Mouse (Mus musculus): Measurements from ENCODE around the gene Gabpb1. TPM values are rescaled to one million over a fixed set of nuclear protein-coding genes. Genes with fewer than 3 reads are reported as not detected.

Gene Gabpb1
- polyA plus RNA-seq (2012; rRNA removed; ENCODE audit: low replicate concordance) = 1.7 and 2.0 TPM in 2 replicates

DNA sequence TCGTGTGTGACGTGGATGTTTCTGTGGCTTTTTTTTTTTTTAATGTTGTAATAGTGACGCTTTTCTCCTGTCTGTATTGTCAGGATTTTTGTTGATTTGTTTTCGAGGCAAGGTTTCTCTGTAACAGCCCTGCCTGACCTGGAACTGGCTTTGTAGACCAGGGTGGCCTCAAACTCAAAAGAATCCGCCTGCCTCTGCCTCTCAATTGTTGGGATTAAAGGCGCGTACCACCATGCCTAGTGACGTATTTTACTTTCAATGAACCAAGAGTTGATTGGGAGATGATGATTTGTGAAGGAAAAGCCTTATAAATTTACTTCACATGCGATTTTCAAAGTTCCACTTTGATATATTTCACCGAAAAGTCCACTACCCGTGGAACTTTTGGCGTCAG lies at the start of gene Gabpb1:
TSS of gene Gabpb1 (minus strand) at position 216 of the 394 bp plus-strand sequence.

GRCm38 (mm10) chr2:126706759-126707437 lies 30.8 kb upstream of the Gabpb1 start, which contains the start of gene Usp8:
TSS of gene Usp8 (plus strand) at chr2:126707328.

DNA sequence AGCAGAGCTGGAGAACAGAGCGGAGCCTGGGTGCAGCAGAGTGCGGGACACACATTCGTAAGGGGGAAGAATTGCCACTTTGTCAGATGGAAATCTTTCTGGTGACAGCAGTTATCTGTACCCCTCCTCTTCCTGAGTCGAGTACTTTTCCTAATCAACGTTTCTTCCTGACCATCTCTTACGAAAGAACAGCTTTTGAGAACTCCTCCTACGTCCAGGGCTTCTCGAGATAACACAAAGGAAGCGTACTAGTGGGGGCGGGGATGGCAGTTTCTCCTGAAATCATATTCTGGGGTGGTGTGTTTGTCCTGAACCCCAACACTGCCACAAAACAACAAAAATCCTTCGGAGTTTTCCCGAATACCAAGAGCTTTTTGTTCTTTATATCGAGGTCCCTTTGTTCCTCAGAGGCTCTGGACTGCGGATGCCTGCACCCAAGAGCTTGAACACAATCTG lies 56.9 kb downstream of the Gabpb1 start, which contains the start of gene Hdc:
TSS of gene Hdc (minus strand) at position 51 of the 456 bp plus-strand sequence.

Other genes starting within 250 kb of the Gabpb1 start
- 0.02 and 0.05 TPM in 2 replicates for gene Atp8b4, start 175.7 kb downstream of the Gabpb1 start, polyA plus RNA-seq (2012; rRNA removed; ENCODE audit: low replicate concordance)
- gene Slc27a2, start 123.9 kb downstream of the Gabpb1 start, polyA plus RNA-seq (2012; rRNA removed; ENCODE audit: low replicate concordance) = 199 and 216 TPM in 2 replicates
- 0.77 and 1.2 TPM in 2 replicates for gene Hdc, start 57.0 kb downstream of the Gabpb1 start, polyA plus RNA-seq (2012; rRNA removed; ENCODE audit: low replicate concordance)
- 4.5 and 5.8 TPM in 2 replicates for gene Usp8, start 31.0 kb upstream of the Gabpb1 start, polyA plus RNA-seq (2012; rRNA removed; ENCODE audit: low replicate concordance)
- 0.27 and 0.31 TPM in 2 replicates for gene Usp50, start 107.1 kb upstream of the Gabpb1 start, polyA plus RNA-seq (2012; rRNA removed; ENCODE audit: low replicate concordance)
- gene Trpm7, start 199.9 kb upstream of the Gabpb1 start, polyA plus RNA-seq (2012; rRNA removed; ENCODE audit: low replicate concordance) = 0.46 and 0.95 TPM in 2 replicates

All from duodenum, adult 2 months (tissue).